Mouse (Mus musculus) heart, adult 2 months (tissue): ENCODE measurements around the gene Acsl1. TPM values are rescaled to one million over a fixed set of nuclear protein-coding genes. Genes with fewer than 3 reads are reported as not detected.
"Not testable (repeated sequence)": the region's sequence is repeated elsewhere in the genome, so short reads cannot be mapped to it uniquely, and the experiment has no call there.

Source experiments
- DNase-seq, 2 experiments: peaks; one replicate each; pipeline ENCODE4 v3.0.0; 2021
- H3K27ac ChIP-seq: fragments of 200-600 bp; 2 replicates; pipeline ENCODE4 v1.8.1; 2022
- H3K27me3 ChIP-seq: fragments of 200-500 bp; 2 replicates; pipeline ENCODE4 v1.6.1; 2012; ENCODE audit warnings: mild to moderate bottlenecking, low read length, inconsistent platforms, mixed read lengths; ENCODE audit not compliant: control insufficient read depth, insufficient read depth
- H3K36me3 ChIP-seq: fragments of 200-500 bp; 2 replicates; pipeline ENCODE4 v1.6.1; 2012; ENCODE audit warnings: low read length, inconsistent platforms; ENCODE audit not compliant: control insufficient read depth, insufficient read depth
- H3K4me1 ChIP-seq: fragments of 200-500 bp; 2 replicates; pipeline ENCODE4 v1.6.1; 2011; ENCODE audit warnings: low read length; ENCODE audit not compliant: control insufficient read depth, insufficient read depth
- H3K4me3 ChIP-seq: fragments of 200-600 bp; 2 replicates; pipeline ENCODE4 v1.8.1; 2022
- H3K79me2 ChIP-seq: fragments of 200-500 bp; replicated peaks from 2 replicates; pipeline ENCODE4 v1.6.1; 2012; ENCODE audit warnings: mild to moderate bottlenecking, inconsistent platforms, low read length, moderate library complexity, mixed read lengths; ENCODE audit not compliant: control insufficient read depth, insufficient read depth
- H3K9ac ChIP-seq: fragments of 200-500 bp; 2 replicates; pipeline ENCODE4 v1.6.1; 2012; ENCODE audit warnings: low read depth, mild to moderate bottlenecking, control low read depth, inconsistent platforms, low read length, mixed read lengths
- CTCF ChIP-seq: fragments of 200-600 bp; IDR thresholded peaks from 2 replicates; pipeline ENCODE4 v1.8.1; 2022; ENCODE audit warnings: antibody characterized with exemption, mild to moderate bottlenecking, moderate library complexity
- EP300 ChIP-seq: fragments of 200-500 bp; IDR thresholded peaks from 2 replicates; pipeline ENCODE4 v1.6.1; 2011; ENCODE audit warnings: low read depth, low read length, control low read depth; ENCODE audit not compliant: insufficient read depth
- POLR2A ChIP-seq: fragments of 200-500 bp; IDR thresholded peaks from 2 replicates; pipeline ENCODE4 v1.6.1; 2011; ENCODE audit warnings: mild to moderate bottlenecking, low read depth, low read length, control low read depth; ENCODE audit not compliant: insufficient read depth
- WGBS: fragments of 180-500 bp; shearing (Covaris S2); methylation state at CpG from one replicate; pipeline ENCODE4 v1.1.7; 2018; 5-methylcytosine and 5-hydroxymethylcytosine counted together
- intact Hi-C: fragments of 180-260 bp; cut with DNase I; formaldehyde crosslinking; loops from one replicate; pipeline ENCODE4 v1.15.1; 2025
- polyA plus RNA-seq: library from polyadenylated mRNA; depleted of rRNA; stranded (reverse); fragments of >200 nt; gene quantifications from 2 replicates; pipeline ENCODE4 v1.2.3, GENCODE M21; 2012; rRNA removed
- total RNA-seq, 2 experiments: library from RNA; stranded (reverse); gene quantifications; 2 replicates each; pipeline ENCODE4 v1.2.3; 2021

The Acsl1 gene
- total and polyA plus RNA-seq, 3 experiments = 330 to 911 (median 774) TPM

DNA sequence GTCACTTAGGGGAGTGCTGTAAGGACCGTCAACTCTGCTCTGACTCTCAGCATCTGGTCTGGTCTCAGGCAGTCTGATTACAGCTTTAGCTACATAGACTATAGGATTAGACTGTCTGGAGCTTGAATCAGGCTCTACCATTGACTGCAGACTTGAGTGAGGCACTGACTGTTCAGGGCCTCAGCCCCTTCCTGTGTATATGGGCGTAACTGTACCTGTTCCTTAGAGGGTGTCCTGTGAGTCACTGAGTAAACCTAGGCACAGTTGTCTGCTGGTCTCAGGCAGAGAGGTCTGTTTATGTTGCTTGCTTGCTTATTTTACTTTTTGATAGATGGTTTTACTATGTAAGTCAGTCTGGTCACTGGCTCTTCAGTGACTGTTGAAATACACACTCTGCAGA, 103.1 kb downstream of the Acsl1 start:
- no peaks in the 10 kb centered on the region; the same call in 1 of the 2 replicates for H3K36me3 ChIP-seq
- WGBS = 94% methylated on average over 2 of the region's 2 CpGs
- no peaks in the 10 kb centered on the region for H3K4me1 ChIP-seq
- intact Hi-C loops = no loop called here
- H3K27ac ChIP-seq = no peak overlapping the region
- no peak for DNase-seq
- TF ChIP-seq EP300 = no peak
- TF ChIP-seq POLR2A = no peak
- no peak for TF ChIP-seq CTCF
- H3K27me3 ChIP-seq = no peaks in the 10 kb centered on the region
- H3K4me3 ChIP-seq = no peak overlapping the region
- H3K9ac ChIP-seq = no peak overlapping the region
- no peaks in the 10 kb centered on the region for H3K79me2 ChIP-seq

GRCm38 (mm10) chr8:46578794-46579193, 108.0 kb downstream of the Acsl1 start:
- Histone ChIP-seq H3K4me3 (no peak overlapping the region), H3K79me2 (no peaks in the 10 kb centered on the region), H3K27ac (no peak overlapping the region), H3K9ac (no peak overlapping the region), H3K36me3 (no peaks in the 10 kb centered on the region; the same call in 1 of the 2 replicates), H3K27me3 (no peaks in the 10 kb centered on the region), H3K4me1 (no peaks in the 10 kb centered on the region)
- WGBS = 94% methylated on average over 9 of the region's 9 CpGs
- TF ChIP-seq POLR2A (no peak), CTCF (no peak), EP300 (no peak)
- no peak for DNase-seq
- intact Hi-C loops = no loop called here

GRCm38 (mm10) chr8:46584328-46584727, 113.5 kb downstream of the Acsl1 start:
- DNase-seq, H3K27me3 ChIP-seq, H3K79me2 ChIP-seq, H3K9ac ChIP-seq, intact Hi-C loops, H3K4me3 ChIP-seq, H3K36me3 ChIP-seq, H3K27ac ChIP-seq, H3K4me1 ChIP-seq: not testable (repeated sequence)
- WGBS = 85% methylated on average over 4 of the region's 4 CpGs

DNA sequence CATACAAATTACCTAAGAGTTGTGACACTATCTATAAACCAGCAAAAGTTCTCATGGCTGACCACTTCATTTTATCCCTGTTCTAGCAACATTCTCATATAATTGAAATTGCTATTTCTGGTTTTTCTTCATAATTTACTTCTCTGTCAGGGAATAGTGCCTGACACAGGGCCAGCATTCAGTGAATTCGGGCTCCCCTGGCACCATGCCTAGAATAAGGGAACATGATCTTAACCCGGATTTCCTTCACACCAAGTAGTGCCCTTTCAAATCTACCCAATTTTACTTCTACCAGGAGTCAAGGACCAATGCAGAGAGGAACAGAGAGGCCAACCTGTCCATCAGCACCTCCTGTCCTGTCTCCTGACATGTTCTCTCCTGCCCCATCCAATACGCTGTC, 114.7 kb downstream of the Acsl1 start:
- H3K27ac ChIP-seq = no peak overlapping the region
- intact Hi-C loops = no loop called here

More for the DNA sequence above, 114.7 kb downstream of the Acsl1 start:
- H3K4me1 ChIP-seq = no peaks in the 10 kb centered on the region
- no peaks in the 10 kb centered on the region for H3K36me3 ChIP-seq
- TF ChIP-seq CTCF = no peak
- no peak for TF ChIP-seq EP300
- TF ChIP-seq POLR2A = no peak
- no peaks in the 10 kb centered on the region for H3K79me2 ChIP-seq
- DNase-seq = no peak
- 63% methylated on average over 3 of the region's 3 CpGs for WGBS
- no peak overlapping the region for H3K9ac ChIP-seq
- no peaks in the 10 kb centered on the region for H3K27me3 ChIP-seq
- no peak overlapping the region for H3K4me3 ChIP-seq

Other genes starting within 250 kb of the Acsl1 start
- 1 to 10 TPM; 1.5 to 2.8 TPM for gene Helt, start 176.4 kb upstream of the Acsl1 start, total RNA-seq
- 1.3 TPM in 2 replicates for gene Helt, start 176.4 kb upstream of the Acsl1 start, polyA plus RNA-seq
- gene Cenpu, start 81.0 kb downstream of the Acsl1 start, total RNA-seq = under 1 TPM; 0.30 to 0.73 TPM
- 0.21 and 0.50 TPM in 2 replicates for gene Cenpu, start 81.0 kb downstream of the Acsl1 start, polyA plus RNA-seq
- gene Primpol, start 146.2 kb downstream of the Acsl1 start, total RNA-seq = 1 to 10 TPM; 1.9 to 2.4 TPM
- 0.86 and 1.00 TPM in 2 replicates for gene Primpol, start 146.2 kb downstream of the Acsl1 start, polyA plus RNA-seq
- 1 to 10 TPM; 2.2 to 3.3 TPM for gene Casp3, start 146.3 kb downstream of the Acsl1 start, total RNA-seq
- gene Casp3, start 146.3 kb downstream of the Acsl1 start, polyA plus RNA-seq = 1.6 and 1.7 TPM in 2 replicates